Mouse (Mus musculus) heart, adult 11 months (tissue): ENCODE results near the gene Gm4778.
"Not testable (repeated sequence)": the region's sequence is repeated elsewhere in the genome, so short reads cannot be mapped to it uniquely, and the experiment has no call there.

Experiments used
- DNase-seq: peaks from one replicate; pipeline ENCODE4 v3.0.0; 2022

Gene Gm4778

DNA sequence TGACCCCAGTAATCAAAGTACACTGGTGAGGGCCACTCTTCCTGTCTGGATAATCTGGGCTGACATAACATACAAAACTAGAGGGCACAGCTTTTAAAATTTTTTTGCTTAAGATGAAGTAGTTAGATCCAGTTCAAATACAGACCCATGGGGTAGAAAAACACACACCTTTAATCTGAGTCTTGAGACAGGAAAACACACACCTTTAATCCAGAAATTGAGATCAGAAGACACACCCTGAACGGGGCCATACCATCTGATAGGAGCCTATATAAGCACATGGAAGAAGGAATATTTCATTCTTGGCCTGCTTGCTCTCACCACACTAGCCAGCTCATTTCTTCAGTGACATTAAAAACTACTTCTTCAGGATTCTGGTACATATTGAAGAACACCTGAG is at the start of gene Gm4778:
Gm4778 (plus strand) TSS at position 301 of the 400 bp plus-strand sequence.
- DNase-seq = not testable (repeated sequence)

DNA sequence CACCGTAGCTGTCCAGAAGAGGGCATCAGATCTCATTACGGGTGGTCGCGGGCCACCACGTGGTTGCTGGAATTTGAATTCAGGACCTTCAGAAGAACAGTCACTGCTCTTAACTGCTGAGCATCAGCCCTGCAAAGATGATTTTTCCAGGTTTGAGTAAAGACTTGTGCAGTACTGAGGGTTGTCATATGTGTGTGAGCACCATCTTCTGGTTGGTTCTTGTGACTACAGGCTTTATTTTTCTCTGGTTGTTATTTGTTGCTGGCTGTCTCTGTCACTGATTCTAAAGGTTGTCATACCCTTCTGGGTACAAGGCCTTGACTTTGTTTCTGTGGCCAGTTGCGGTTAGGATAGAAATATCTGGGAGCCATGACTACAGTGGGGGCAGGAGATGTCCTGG is 3.2 kb upstream of the Gm4778 start:
- DNase-seq = no peak

DNA sequence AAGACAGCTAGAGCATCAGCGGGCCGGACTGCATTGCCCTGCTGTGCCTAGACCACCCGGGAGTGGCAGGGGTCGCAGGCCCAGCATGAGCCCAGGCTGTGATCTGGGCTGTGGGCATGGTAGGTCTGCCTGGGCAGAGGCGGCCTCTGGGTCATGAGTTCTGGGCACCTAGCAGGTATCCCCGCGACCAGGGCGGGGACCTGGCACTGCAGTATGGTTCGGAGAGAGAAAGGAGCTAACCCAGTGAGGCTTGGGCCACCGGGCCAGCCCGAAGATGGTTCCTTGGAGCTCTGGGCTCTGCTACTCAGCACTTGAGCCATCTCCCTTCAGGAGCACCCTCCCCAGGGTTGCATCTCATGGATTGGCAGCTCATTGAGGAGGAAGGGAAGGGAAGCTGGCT is 12.2 kb downstream of the Gm4778 start:
- peak; percentile 82 for DNase-seq

DNA sequence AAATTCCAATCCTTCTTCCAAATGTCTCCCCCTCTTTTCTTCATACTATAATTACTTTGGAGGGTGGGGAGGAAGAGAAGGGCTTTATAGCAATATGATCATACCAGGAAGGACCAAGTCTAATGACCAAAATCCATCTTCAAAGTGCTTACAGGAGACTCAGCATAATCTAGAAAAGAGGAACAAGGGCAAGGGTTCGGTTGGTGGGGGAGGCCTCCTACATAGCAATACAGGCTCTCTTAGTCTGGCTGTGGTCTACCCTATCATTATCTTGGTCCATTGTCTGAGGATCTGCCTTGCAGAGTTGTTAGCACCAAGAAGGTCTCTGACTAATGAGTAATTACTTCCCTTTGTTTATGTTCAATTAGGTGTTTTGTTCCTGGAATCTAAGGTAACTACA is 41.6 kb downstream of the Gm4778 start:
- DNase-seq = no peak

DNA sequence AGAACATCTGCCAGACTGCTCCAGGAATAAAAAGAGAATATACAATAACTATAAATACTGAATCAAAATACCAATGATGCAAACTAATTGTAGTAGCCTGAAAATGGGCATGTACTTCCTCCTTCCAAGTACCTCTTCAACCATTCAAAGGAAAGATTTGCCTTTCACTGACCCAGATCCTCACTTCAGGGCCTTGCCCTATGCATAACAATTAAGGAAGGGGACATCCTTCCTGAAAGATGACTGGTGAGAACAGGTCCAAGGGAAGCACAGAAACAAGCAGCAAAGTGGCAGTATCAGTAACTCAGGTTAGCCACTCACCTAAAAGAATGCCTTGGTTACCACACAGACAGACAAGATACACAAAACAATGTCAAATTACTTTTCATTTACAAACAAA is 43.1 kb downstream of the Gm4778 start:
- no peak for DNase-seq

DNA sequence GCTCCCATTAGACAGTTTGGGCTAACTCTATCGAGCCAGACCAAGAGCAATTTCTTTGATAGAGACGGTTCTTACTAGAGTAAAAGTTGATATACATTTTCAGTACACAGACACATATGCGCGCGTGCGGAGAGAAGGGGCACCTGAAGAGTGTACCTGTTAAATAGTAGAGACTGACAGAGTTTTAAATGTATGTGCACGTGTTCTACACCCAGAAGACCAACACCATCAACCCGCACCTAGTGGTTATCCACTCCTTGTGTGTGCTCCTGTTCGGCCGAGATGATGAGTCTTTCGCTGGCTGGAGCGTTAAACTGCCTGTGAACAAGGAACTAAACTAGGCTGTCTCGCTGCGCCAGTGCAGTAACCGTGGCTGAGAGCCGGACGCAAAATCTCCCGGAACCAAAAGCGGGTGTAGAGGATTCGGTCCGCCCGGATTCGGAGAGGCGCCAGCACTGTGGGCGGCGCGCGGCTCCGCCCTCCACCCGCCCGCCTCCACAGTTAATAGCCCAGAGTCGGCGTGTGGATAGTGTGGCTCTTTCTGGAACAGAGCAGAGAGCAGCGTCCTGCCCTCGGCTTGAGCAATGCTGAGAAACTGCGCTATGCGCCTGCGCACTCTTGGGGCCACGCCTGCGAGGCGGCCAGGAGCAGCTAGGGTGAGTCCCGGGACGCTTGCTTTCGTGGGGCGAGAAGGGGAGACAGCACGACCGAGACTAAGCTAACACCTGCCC is 46.0 kb downstream of the Gm4778 start, which contains the start of gene Them4:
Them4 (plus strand) TSS at position 457 of the 731 bp plus-strand sequence.
- DNase-seq = peak; percentile 100

DNA sequence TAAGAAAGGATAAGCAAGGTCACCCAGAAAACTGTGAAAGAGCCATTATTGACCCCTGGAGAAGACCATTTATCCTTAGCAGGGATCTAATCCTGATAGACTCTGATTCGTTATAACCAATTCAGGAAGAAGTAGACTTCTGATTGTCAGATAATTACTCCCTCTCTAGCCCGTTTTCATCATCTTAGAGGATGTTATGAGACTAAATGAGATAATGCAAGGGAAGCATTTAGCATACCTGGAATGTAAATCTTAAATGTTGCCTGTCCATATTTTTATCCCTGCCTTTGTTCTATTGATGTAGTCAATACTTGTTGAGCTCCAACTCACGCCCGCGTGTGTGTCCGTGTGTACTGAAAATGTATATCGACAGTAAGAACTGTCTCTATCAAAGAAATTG is 46.7 kb downstream of the Gm4778 start:
- DNase-seq = no peak

DNA sequence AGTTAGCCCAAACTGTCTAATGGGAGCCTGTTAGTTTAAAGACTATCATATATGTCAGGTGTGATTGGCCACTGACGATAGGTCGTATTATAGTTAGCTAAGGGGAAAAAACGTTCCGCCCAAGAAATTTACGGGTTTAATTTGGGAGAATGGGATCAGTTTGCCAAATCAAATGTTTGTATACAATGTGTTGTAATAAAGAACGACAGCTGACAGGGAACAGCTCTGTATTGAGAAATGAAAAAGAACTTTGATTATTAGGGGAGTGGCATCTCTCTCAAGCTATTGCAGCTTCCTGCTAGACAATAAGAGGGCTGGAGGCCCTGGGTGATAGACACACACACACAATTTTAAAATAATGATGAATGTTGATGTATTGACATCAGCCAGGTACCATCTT is 47.1 kb downstream of the Gm4778 start:
- no peak for DNase-seq

DNA sequence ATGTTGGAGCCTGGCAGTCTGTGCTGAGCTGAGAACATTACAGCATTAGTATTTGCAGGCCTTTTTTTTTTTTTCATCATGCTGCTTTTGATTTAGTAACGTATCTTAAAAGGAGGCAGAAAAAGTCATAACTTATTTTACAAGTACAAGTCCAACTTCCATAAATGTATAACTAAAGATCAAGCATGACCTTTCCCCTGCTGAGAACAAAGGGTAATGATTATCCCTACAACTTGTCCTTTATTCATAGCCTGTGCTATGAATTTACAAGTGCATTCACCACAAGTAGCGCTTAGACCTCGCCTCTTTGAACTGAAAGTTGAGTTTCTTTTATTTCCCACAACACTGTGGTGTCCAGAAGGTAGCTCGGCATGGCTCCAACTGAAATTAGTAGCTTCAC is 47.5 kb downstream of the Gm4778 start:
- DNase-seq = no peak
